Comparison of ENCODE assay signal across 18 mouse cellular contexts in the genomic region with DNA sequence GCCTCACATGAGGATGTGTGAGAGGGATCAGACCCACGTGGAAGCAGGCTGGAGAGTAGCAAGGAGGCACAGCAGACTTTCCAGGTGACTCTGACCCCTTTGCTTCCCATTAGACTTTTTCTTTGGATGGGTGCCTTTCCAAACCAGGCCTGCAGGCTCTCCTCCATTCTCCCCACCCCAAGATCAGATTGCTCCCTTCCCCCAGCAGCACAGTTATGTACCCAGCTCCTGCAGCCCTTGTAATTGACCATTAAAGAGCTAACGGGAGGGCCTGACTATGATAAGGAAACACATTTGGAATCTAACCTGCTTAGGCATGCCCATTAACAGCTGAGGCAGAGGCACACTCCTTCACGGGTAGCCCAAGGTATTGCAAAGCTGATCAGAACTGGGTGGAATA. TPM values are rescaled to one million over a fixed set of nuclear protein-coding genes. Genes with fewer than 3 reads are reported as not detected.
"Had no signal": no experiment of that assay in that cellular context is flagged by ENCODE, and none has a peak within 500 bp of the region (broad histone marks: within the 10 kb centered on the region; RNA-seq: fewer than 3 reads in every experiment).

No protein-coding gene starts in this region.

- H3K9me3 ChIP-seq: midbrain, embryonic 10.5 days; midbrain, embryonic 12.5 days; neural tube, embryonic 13.5 days; neural tube, embryonic 15.5 days had no signal

- H3K27me3 ChIP-seq: midbrain, embryonic 12.5 days; neural tube, embryonic 13.5 days; neural tube, embryonic 15.5 days had no signal

- H3K9ac ChIP-seq: lung, embryonic 14.5 days; midbrain, embryonic 12.5 days; neural tube, embryonic 13.5 days; neural tube, embryonic 15.5 days had no signal

- H3K36me3 ChIP-seq: midbrain, embryonic 10.5 days; midbrain, embryonic 12.5 days; neural tube, embryonic 15.5 days had no signal

- H3K4me3 ChIP-seq: midbrain, embryonic 10.5 days; midbrain, embryonic 12.5 days; myocyte; neural tube, embryonic 13.5 days; neural tube, embryonic 15.5 days had no signal

- H3K4me2 ChIP-seq: lung, embryonic 14.5 days; midbrain, embryonic 12.5 days; neural tube, embryonic 13.5 days; neural tube, embryonic 15.5 days had no signal

- H3K27ac ChIP-seq: midbrain, embryonic 10.5 days; midbrain, embryonic 12.5 days; neural tube, embryonic 13.5 days; neural tube, embryonic 15.5 days had no signal

- DNase-seq: lung, adult 18-20 months; lung, embryonic 14.5 days; lung, postnatal 10 days; lung, postnatal 4 days; retina, postnatal 1 day; right cerebral cortex, adult 18-20 months; right cerebral cortex, postnatal 25 days; right cerebral cortex, postnatal 4 days; spleen, adult 18-20 months; thymus, adult 18-20 months; thymus, postnatal 14 days; thymus, postnatal 36 days had no signal

RNA-seq across cellular contexts. Expression of a gene that starts 17.9 kb away (rescaled TPM):
- total RNA-seq: megakaryocyte, adult 5-6 weeks had no signal
- polyA plus RNA-seq: lung, embryonic 14.5 days had no signal
